Mouse (Mus musculus) midbrain, embryonic 11.5 days (tissue): Measurements from ENCODE around the gene Cyp27a1. TPM values are rescaled to one million over a fixed set of nuclear protein-coding genes. Genes with fewer than 3 reads are reported as not detected.

Experiments used
- ATAC-seq: fragments of 200-750 bp; cut with Nextera tagmentation; 2 replicates; pipeline ENCODE4 v1.8.0; 2017; ENCODE audit warnings: moderate TSS enrichment, moderate library complexity; ENCODE audit not compliant: low FRiP score
- DNase-seq: peaks from one replicate; pipeline ENCODE4 v3.0.0; 2015; ENCODE audit warnings: low spot score; ENCODE audit errors: missing footprints
- H3K27ac ChIP-seq: fragments of 300-500 bp; sonication (generic); 2 replicates; pipeline ENCODE4 v1.5.1; 2014; ENCODE audit warnings: low read depth, low read length
- H3K27me3 ChIP-seq: fragments of 300-500 bp; sonication (generic); 2 replicates; pipeline ENCODE4 v1.6.1; 2014; ENCODE audit warnings: mild to moderate bottlenecking, low read length, moderate library complexity, mixed read lengths; ENCODE audit not compliant: control insufficient read depth, insufficient read depth
- H3K36me3 ChIP-seq: fragments of 300-500 bp; sonication (generic); 2 replicates; pipeline ENCODE4 v1.6.1; 2014; ENCODE audit warnings: mild to moderate bottlenecking, low read length, moderate library complexity, mixed read lengths; ENCODE audit not compliant: control insufficient read depth, insufficient read depth
- H3K4me1 ChIP-seq: fragments of 300-500 bp; sonication (generic); 2 replicates; pipeline ENCODE4 v1.6.1; 2014; ENCODE audit warnings: low read length; ENCODE audit not compliant: control insufficient read depth, insufficient read depth
- H3K4me2 ChIP-seq: fragments of 300-500 bp; sonication (generic); 2 replicates; pipeline ENCODE4 v1.6.1; 2014; ENCODE audit warnings: mild to moderate bottlenecking, moderate library complexity
- H3K4me3 ChIP-seq: fragments of 300-500 bp; sonication (generic); 2 replicates; pipeline ENCODE4 v1.5.1; 2014; ENCODE audit warnings: low read depth, low read length
- H3K9ac ChIP-seq: fragments of 300-500 bp; sonication (generic); 2 replicates; pipeline ENCODE4 v1.6.1; 2014; ENCODE audit warnings: low read length
- H3K9me3 ChIP-seq: fragments of 300-500 bp; sonication (generic); 2 replicates; pipeline ENCODE4 v1.6.1; 2016; ENCODE audit warnings: low read length; ENCODE audit not compliant: control insufficient read depth
- WGBS: fragments of 180-500 bp; shearing (Covaris S2); extraction: QIAGEN DNeasy Blood & Tissue Kit; methylation state at CpG from one replicate; pipeline ENCODE4 v1.1.7; 2014; 5-methylcytosine and 5-hydroxymethylcytosine counted together
- polyA plus RNA-seq: library from polyadenylated mRNA; unstranded; fragments of >200 nt; fragmentation: Nextera tagmentation; extraction: Ambion mirVana; gene quantifications from 2 replicates; pipeline ENCODE4 v1.2.1, GENCODE M21; 2014

The Cyp27a1 gene
- polyA plus RNA-seq, 1 experiment from 2014 or later = 6.7 TPM

- WGBS = 83% methylated on average over 5 of the region's 5 CpGs
- no peak overlapping the region for H3K27ac ChIP-seq
- ATAC-seq (no peak), DNase-seq (no peak)
- no peak overlapping the region for H3K4me2 ChIP-seq
- H3K4me3 ChIP-seq = no peak overlapping the region
- H3K27me3 ChIP-seq = no peaks in the 10 kb centered on the region
- H3K9ac ChIP-seq = no peak overlapping the region
- no peaks in the 10 kb centered on the region for H3K9me3 ChIP-seq
- H3K4me1 ChIP-seq = no peaks in the 10 kb centered on the region
- H3K36me3 ChIP-seq = no peaks in the 10 kb centered on the region
Observed at GRCm38 (mm10) chr1:74726674-74727073, 13.3 kb downstream of the Cyp27a1 start.

- Histone ChIP-seq H3K36me3 (no peaks in the 10 kb centered on the region), H3K27ac (no peak overlapping the region), H3K4me3 (no peak overlapping the region), H3K4me1 (no peaks in the 10 kb centered on the region), H3K9me3 (no peaks in the 10 kb centered on the region), H3K27me3 (no peaks in the 10 kb centered on the region), H3K9ac (no peak overlapping the region), H3K4me2 (no peak overlapping the region)
- ATAC-seq = no peak
- DNase-seq = no peak
- 83% methylated on average over 8 of the region's 8 CpGs for WGBS
Observed at GRCm38 (mm10) chr1:74728446-74728845, 15.1 kb downstream of the Cyp27a1 start.

GRCm38 (mm10) chr1:74736977-74737376 is 23.6 kb downstream of the Cyp27a1 start:
- no peak overlapping the region for H3K9ac ChIP-seq
- WGBS = 93% methylated on average over 12 of the region's 12 CpGs
- H3K27me3 ChIP-seq = no peaks in the 10 kb centered on the region
- no peak for DNase-seq
- no peaks in the 10 kb centered on the region for H3K36me3 ChIP-seq
- no peak overlapping the region for H3K27ac ChIP-seq
- ATAC-seq = no peak
- H3K9me3 ChIP-seq = no peaks in the 10 kb centered on the region
- H3K4me2 ChIP-seq = no peak overlapping the region
- H3K4me3 ChIP-seq = no peak overlapping the region
- H3K4me1 ChIP-seq = no peaks in the 10 kb centered on the region

- 88% methylated on average over 7 of the region's 7 CpGs for WGBS
- no peaks in the 10 kb centered on the region for H3K27me3 ChIP-seq
- no peak overlapping the region for H3K9ac ChIP-seq
- no peaks in the 10 kb centered on the region for H3K36me3 ChIP-seq
- H3K4me1 ChIP-seq = no peaks in the 10 kb centered on the region
- H3K4me3 ChIP-seq = no peak overlapping the region
- no peak overlapping the region for H3K27ac ChIP-seq
- ATAC-seq (no peak), DNase-seq (no peak)
- no peak overlapping the region for H3K4me2 ChIP-seq
- no peaks in the 10 kb centered on the region for H3K9me3 ChIP-seq
Observed at GRCm38 (mm10) chr1:74737500-74737899, 24.1 kb downstream of the Cyp27a1 start.

- Histone ChIP-seq H3K27me3 (no peaks in the 10 kb centered on the region), H3K9ac (no peak overlapping the region), H3K27ac (no peak overlapping the region), H3K36me3 (no peaks in the 10 kb centered on the region), H3K4me3 (no peak overlapping the region), H3K4me1 (no peaks in the 10 kb centered on the region), H3K4me2 (no peak overlapping the region), H3K9me3 (no peaks in the 10 kb centered on the region)
- 77% methylated on average over 7 of the region's 7 CpGs for WGBS
- no peak for DNase-seq
- ATAC-seq = no peak
Observed at GRCm38 (mm10) chr1:74740846-74741245, 27.5 kb downstream of the Cyp27a1 start.

GRCm38 (mm10) chr1:74747335-74747734 is 34.0 kb downstream of the Cyp27a1 start:
- Histone ChIP-seq H3K4me1 (no peaks in the 10 kb centered on the region), H3K9me3 (no peaks in the 10 kb centered on the region), H3K4me2 (no peak overlapping the region), H3K27ac (no peak overlapping the region), H3K27me3 (peaks cover 2% of the 10 kb centered on the region; the same call in 1 of the 2 replicates), H3K4me3 (no peak overlapping the region), H3K9ac (no peak overlapping the region), H3K36me3 (no peaks in the 10 kb centered on the region)
- no peak for ATAC-seq
- WGBS = 86% methylated on average over 5 of the region's 5 CpGs
- DNase-seq = no peak

- peak; percentile 54; the same call in 1 of the 2 replicates for ATAC-seq
- 8% methylated on average over 30 of the region's 30 CpGs for WGBS
- H3K9ac ChIP-seq = peak within 1 kb of the TSS; percentile 60; the same call in 1 of the 2 replicates
Observed at GRCm38 (mm10) chr1:74748643-74749271, 35.4 kb downstream of the Cyp27a1 start, which contains the start of gene Prkag3. TSS of gene Prkag3 (minus strand) at chr1:74749221.

GRCm38 (mm10) chr1:74749301-74749700 is 35.9 kb downstream of the Cyp27a1 start:
- WGBS = 69% methylated on average over 7 of the region's 7 CpGs
- H3K9ac ChIP-seq = no peak overlapping the region
- ATAC-seq (no peak), DNase-seq (no peak)
- peaks cover 2% of the 10 kb centered on the region; the same call in 1 of the 2 replicates for H3K27me3 ChIP-seq
- no peaks in the 10 kb centered on the region for H3K4me1 ChIP-seq
- no peak overlapping the region for H3K4me2 ChIP-seq
- no peak overlapping the region for H3K4me3 ChIP-seq
- no peaks in the 10 kb centered on the region for H3K9me3 ChIP-seq
- H3K36me3 ChIP-seq = no peaks in the 10 kb centered on the region
- no peak overlapping the region for H3K27ac ChIP-seq

More at GRCm38 (mm10) chr1:74748643-74749271, 35.4 kb downstream of the Cyp27a1 start, which contains the start of gene Prkag3:
- peaks cover 2% of the 10 kb centered on the region; the same call in 1 of the 2 replicates for H3K27me3 ChIP-seq
- DNase-seq = peak; percentile 93
- H3K27ac ChIP-seq = no peak within 1 kb of the TSS
- no peak within 1 kb of the TSS; the same call in 1 of the 2 replicates for H3K4me3 ChIP-seq
- no peaks in the 10 kb centered on the region for H3K36me3 ChIP-seq
- H3K4me2 ChIP-seq = peak within 1 kb of the TSS; percentile 42
- no peaks in the 10 kb centered on the region for H3K4me1 ChIP-seq
- no peaks in the 10 kb centered on the region for H3K9me3 ChIP-seq

GRCm38 (mm10) chr1:74750683-74751082 is 37.3 kb downstream of the Cyp27a1 start:
- H3K27me3 ChIP-seq = peaks cover 2% of the 10 kb centered on the region; the same call in 1 of the 2 replicates
- no peaks in the 10 kb centered on the region for H3K4me1 ChIP-seq
- ATAC-seq (no peak), DNase-seq (no peak)
- H3K27ac ChIP-seq = no peak overlapping the region
- H3K4me2 ChIP-seq = no peak overlapping the region
- WGBS = 86% methylated on average over 4 of the region's 4 CpGs
- no peak overlapping the region for H3K9ac ChIP-seq
- no peaks in the 10 kb centered on the region for H3K9me3 ChIP-seq
- no peak overlapping the region for H3K4me3 ChIP-seq
- no peaks in the 10 kb centered on the region for H3K36me3 ChIP-seq
